Mouse (Mus musculus) C2C12 (cell line): ENCODE data around the gene Mrpl21. TPM values are rescaled to one million over a fixed set of nuclear protein-coding genes. Genes with fewer than 3 reads are reported as not detected.

Experiments used
- H3K27me3 ChIP-seq: one replicate; pipeline ENCODE4 v1.6.1; 2011; ENCODE audit not compliant: control insufficient read depth, insufficient read depth, insufficient read length
- H3K36me3 ChIP-seq: one replicate; pipeline ENCODE4 v1.6.1; 2011; ENCODE audit not compliant: control insufficient read depth, insufficient read depth
- H3K4me3 ChIP-seq: one replicate; pipeline ENCODE4 v1.5.1; 2011; ENCODE audit warnings: mild to moderate bottlenecking, control low read depth; ENCODE audit not compliant: poor library complexity, insufficient read depth, severe bottlenecking
- H3K79me2 ChIP-seq: one replicate; pipeline ENCODE4 v1.6.1; 2011; ENCODE audit not compliant: control insufficient read depth, insufficient read depth
- H3K79me3 ChIP-seq: one replicate; pipeline ENCODE4 v1.6.1; 2011; ENCODE audit warnings: low read depth, control low read depth
- H3ac ChIP-seq: one replicate; pipeline ENCODE3; 2011; ENCODE audit warnings: low read depth; ENCODE audit not compliant: control insufficient read depth, insufficient read length
- CEBPB ChIP-seq: IDR thresholded peaks from one replicate; pipeline ENCODE4 v1.6.1; 2011; ENCODE audit warnings: low read depth, mild to moderate bottlenecking, control low read depth, moderate library complexity
- CTCF ChIP-seq: IDR thresholded peaks from one replicate; pipeline ENCODE4 v1.5.1; 2011; ENCODE audit not compliant: control insufficient read depth, insufficient read depth, insufficient read length
- FOSL1 ChIP-seq: IDR thresholded peaks from one replicate; pipeline ENCODE4 v1.8.0; 2011; ENCODE audit warnings: mild to moderate bottlenecking, low read length; ENCODE audit not compliant: poor library complexity, insufficient read depth, severe bottlenecking
- MAX ChIP-seq: IDR thresholded peaks from one replicate; pipeline ENCODE4 v1.6.1; 2011; ENCODE audit warnings: mild to moderate bottlenecking, control low read depth
- MYOD1 ChIP-seq: IDR thresholded peaks from one replicate; pipeline ENCODE4 v1.6.1; 2011; ENCODE audit warnings: low read depth; ENCODE audit not compliant: control insufficient read depth, insufficient read length
- MYOG ChIP-seq: IDR thresholded peaks from one replicate; pipeline ENCODE4 v1.6.1; 2011; ENCODE audit not compliant: control insufficient read depth, insufficient read length; ENCODE audit errors: extremely low read depth
- USF1 ChIP-seq: IDR thresholded peaks from one replicate; pipeline ENCODE4 v1.6.1; 2011; ENCODE audit warnings: low read depth, mild to moderate bottlenecking, control low read depth, moderate library complexity
- polyA plus RNA-seq: library from polyadenylated mRNA; unstranded; fragments of >200 nt; fragmentation: generic; extraction: Trizol; gene quantifications from one replicate; pipeline ENCODE4 v1.2.1, GENCODE M21; 2012; ENCODE audit warnings: missing spikeins

The Mrpl21 gene
- polyA plus RNA-seq, 1 experiment: 86.3 TPM

GRCm38 (mm10) chr19:3269279-3269678 lies 13.4 kb upstream of the Mrpl21 start:
- no peaks in the 10 kb centered on the region for H3K79me3 ChIP-seq
- no peak overlapping the region for H3K4me3 ChIP-seq
- H3K79me2 ChIP-seq: no peaks in the 10 kb centered on the region
- peaks cover 28% of the 10 kb centered on the region for H3K36me3 ChIP-seq
- no peak overlapping the region for H3ac ChIP-seq
- TF ChIP-seq USF1 (no peak), FOSL1 (no peak), CEBPB (no peak), CTCF (no peak), MYOD1 (no peak), MAX (no peak), MYOG (no peak)
- no peaks in the 10 kb centered on the region for H3K27me3 ChIP-seq

- H3K36me3 ChIP-seq: peaks cover 26% of the 10 kb centered on the region
- no peaks in the 10 kb centered on the region for H3K79me2 ChIP-seq
- no peak for TF ChIP-seq MAX
- no peak for TF ChIP-seq FOSL1
- TF ChIP-seq MYOG: no peak
- TF ChIP-seq MYOD1: no peak
- TF ChIP-seq USF1: no peak
- no peak for TF ChIP-seq CTCF
- TF ChIP-seq CEBPB: no peak
- no peaks in the 10 kb centered on the region for H3K27me3 ChIP-seq
- H3K4me3 ChIP-seq: no peak overlapping the region
- H3ac ChIP-seq: no peak overlapping the region
- H3K79me3 ChIP-seq: no peaks in the 10 kb centered on the region
Observed at GRCm38 (mm10) chr19:3269803-3270202, 12.9 kb upstream of the Mrpl21 start.

- H3K36me3 ChIP-seq: peaks cover 32% of the 10 kb centered on the region
- H3ac ChIP-seq: no peak overlapping the region
- H3K79me2 ChIP-seq: no peaks in the 10 kb centered on the region
- TF ChIP-seq MAX: no peak
- no peak for TF ChIP-seq FOSL1
- TF ChIP-seq MYOD1: no peak
- no peak for TF ChIP-seq CEBPB
- no peak for TF ChIP-seq USF1
- no peak for TF ChIP-seq MYOG
- TF ChIP-seq CTCF: no peak
- H3K27me3 ChIP-seq: no peaks in the 10 kb centered on the region
- no peaks in the 10 kb centered on the region for H3K79me3 ChIP-seq
- H3K4me3 ChIP-seq: no peak overlapping the region
Observed at GRCm38 (mm10) chr19:3271366-3271765, 11.3 kb upstream of the Mrpl21 start.

- H3ac ChIP-seq: no peak overlapping the region
- H3K79me3 ChIP-seq: no peaks in the 10 kb centered on the region
- H3K79me2 ChIP-seq: no peaks in the 10 kb centered on the region
- no peak overlapping the region for H3K4me3 ChIP-seq
- no peaks in the 10 kb centered on the region for H3K27me3 ChIP-seq
- TF ChIP-seq MAX (no peak), USF1 (no peak), MYOD1 (no peak), CEBPB (no peak), CTCF (no peak), MYOG (no peak), FOSL1 (no peak)
- H3K36me3 ChIP-seq: peaks cover 28% of the 10 kb centered on the region
Observed at GRCm38 (mm10) chr19:3273331-3273730, 9.4 kb upstream of the Mrpl21 start.

GRCm38 (mm10) chr19:3275744-3276365 lies 6.8 kb upstream of the Mrpl21 start:
- no peak for TF ChIP-seq CEBPB
- TF ChIP-seq MYOD1: no peak
- no peak for TF ChIP-seq CTCF
- TF ChIP-seq FOSL1: no peak
- TF ChIP-seq MAX: no peak
- no peak for TF ChIP-seq USF1
- TF ChIP-seq MYOG: no peak

GRCm38 (mm10) chr19:3281886-3282285 lies 815 bp upstream of the Mrpl21 start:
- TF ChIP-seq MYOG (no peak), MAX (no peak), CEBPB (no peak), MYOD1 (no peak), CTCF (no peak), USF1 (no peak), FOSL1 (no peak)
- H3K79me3 ChIP-seq: peaks cover 20% of the 10 kb centered on the region
- H3ac ChIP-seq: peak overlapping the region; percentile 52
- H3K36me3 ChIP-seq: peaks cover 21% of the 10 kb centered on the region
- no peaks in the 10 kb centered on the region for H3K27me3 ChIP-seq
- H3K4me3 ChIP-seq: peak overlapping the region; percentile 72
- peaks cover 51% of the 10 kb centered on the region for H3K79me2 ChIP-seq

More at GRCm38 (mm10) chr19:3275744-3276365, 6.8 kb upstream of the Mrpl21 start:
- no peaks in the 10 kb centered on the region for H3K79me3 ChIP-seq
- peaks cover 23% of the 10 kb centered on the region for H3K36me3 ChIP-seq
- no peaks in the 10 kb centered on the region for H3K27me3 ChIP-seq
- H3ac ChIP-seq: no peak overlapping the region
- peaks cover 5% of the 10 kb centered on the region for H3K79me2 ChIP-seq
- H3K4me3 ChIP-seq: no peak overlapping the region
